Mouse (Mus musculus): ENCODE results near the gene Ntrk1. TPM values are rescaled to one million over a fixed set of nuclear protein-coding genes. Genes with fewer than 3 reads are reported as not detected.
"Not testable (repeated sequence)": the region's sequence is repeated elsewhere in the genome, so short reads cannot be mapped to it uniquely, and the experiment has no call there.

Gene Ntrk1
- 10.7 and 11.0 TPM in 2 replicates for polyA plus RNA-seq (2016; fragmentation: Nextera tagmentation; extraction: Ambion mirVana)

GRCm38 (mm10) chr3:87794922-87795325 is at the start of gene Ntrk1:
Ntrk1 (minus strand) TSS chr3:87795162.
- under 1% methylated on average over 47 of the region's 47 CpGs for WGBS
- Histone ChIP-seq H3K4me1 (peaks cover 60% of the 10 kb centered on the region), H3K27ac (replicated peaks) (peak within 1 kb of the TSS; percentile 70; the same call in 1 of the 2 replicates), H3K36me3 (replicated peaks) (no peaks in the 10 kb centered on the region), H3K4me3 (peak within 1 kb of the TSS; percentile 54), H3K27me3 (replicated peaks; ENCODE audit: low read depth, poor library complexity, severe bottlenecking) (peaks cover 100% of the 10 kb centered on the region), H3K9me3 (no peaks in the 10 kb centered on the region)
- peak; percentile 57 for DNase-seq (ENCODE audit: low spot score)

GRCm38 (mm10) chr3:87840858-87841257 is 45.9 kb upstream of the Ntrk1 start:
- Histone ChIP-seq H3K9me3 (no peaks in the 10 kb centered on the region), H3K4me3 (no peak overlapping the region), H3K27ac (replicated peaks) (no peak overlapping the region), H3K4me1 (no peaks in the 10 kb centered on the region), H3K36me3 (replicated peaks) (no peaks in the 10 kb centered on the region), H3K27me3 (replicated peaks; ENCODE audit: low read depth, poor library complexity, severe bottlenecking) (peaks cover 13% of the 10 kb centered on the region; the same call in 1 of the 2 replicates)
- DNase-seq (ENCODE audit: low spot score): no peak

DNA sequence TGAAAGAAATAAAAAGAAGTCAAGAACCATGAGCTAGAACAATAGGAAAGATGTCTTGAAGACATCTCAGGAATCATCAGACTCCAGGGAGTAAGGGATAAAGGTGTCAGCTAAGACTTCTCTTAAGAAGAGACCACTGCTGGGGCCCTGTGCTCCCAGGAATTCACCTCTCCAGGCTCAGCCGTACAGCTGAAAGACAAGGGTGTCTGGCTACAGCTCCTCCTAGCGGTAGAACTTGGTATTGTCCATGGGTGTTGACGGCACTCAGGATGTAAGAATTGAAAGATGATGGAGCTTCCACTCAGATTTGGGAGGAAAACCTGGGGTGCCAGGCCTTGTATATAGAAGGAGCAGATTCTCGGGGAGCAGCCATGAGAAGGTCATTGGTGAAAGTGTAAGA is 43.7 kb upstream of the Ntrk1 start:
- Histone ChIP-seq H3K36me3 (replicated peaks) (no peaks in the 10 kb centered on the region), H3K9me3 (no peaks in the 10 kb centered on the region), H3K4me1 (no peaks in the 10 kb centered on the region), H3K4me3 (no peak overlapping the region), H3K27me3 (replicated peaks; ENCODE audit: low read depth, poor library complexity, severe bottlenecking) (peaks cover 13% of the 10 kb centered on the region; the same call in 1 of the 2 replicates), H3K27ac (replicated peaks) (no peak overlapping the region)
- WGBS: 3% methylated on average over 4 of the region's 4 CpGs
- DNase-seq (ENCODE audit: low spot score): peak; percentile 80

GRCm38 (mm10) chr3:87833482-87833881 is 38.5 kb upstream of the Ntrk1 start:
- no peak overlapping the region for H3K27ac ChIP-seq (replicated peaks)
- no peak overlapping the region for H3K4me3 ChIP-seq
- DNase-seq (ENCODE audit: low spot score): no peak
- H3K4me1 ChIP-seq: no peaks in the 10 kb centered on the region
- 69% methylated on average over 5 of the region's 5 CpGs for WGBS
- no peaks in the 10 kb centered on the region for H3K36me3 ChIP-seq (replicated peaks)
- H3K27me3 ChIP-seq (replicated peaks; ENCODE audit: low read depth, poor library complexity, severe bottlenecking): no peaks in the 10 kb centered on the region
- no peaks in the 10 kb centered on the region for H3K9me3 ChIP-seq

DNA sequence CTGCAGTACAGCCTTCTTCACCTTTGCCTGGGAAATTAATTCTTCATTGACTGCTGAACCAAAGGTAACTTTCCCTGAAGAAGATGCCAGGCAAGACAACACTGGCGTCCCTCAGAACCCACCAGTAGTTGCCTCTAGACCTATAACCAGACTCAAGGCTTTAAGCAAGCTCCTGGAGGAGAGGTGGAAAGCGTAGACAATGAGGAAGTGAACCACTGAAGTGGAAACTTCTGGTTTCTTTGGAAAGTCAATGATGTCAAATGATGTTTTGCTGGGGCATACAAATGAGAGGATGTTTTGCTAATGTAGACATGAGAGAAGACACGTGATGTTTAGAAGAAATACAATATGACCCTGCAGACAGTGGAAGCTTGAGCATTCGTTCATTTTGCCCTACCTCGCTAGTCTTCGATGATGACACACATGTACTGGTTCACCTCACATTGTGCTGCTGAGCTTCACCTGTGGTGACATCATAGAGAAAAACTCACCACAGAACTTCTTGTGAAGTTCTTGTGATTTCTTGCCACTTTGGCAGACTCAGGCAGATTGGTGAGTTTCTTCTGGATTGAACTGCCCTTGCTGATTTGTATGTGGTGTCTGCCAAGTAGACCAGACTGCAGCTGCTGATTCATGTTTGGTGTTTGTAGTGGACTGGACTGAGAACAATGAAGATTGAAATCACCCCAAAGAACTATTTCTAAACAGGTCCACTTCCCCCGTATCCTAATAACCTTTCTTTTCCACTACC is 37.3 kb upstream of the Ntrk1 start:
- no peak for DNase-seq (ENCODE audit: low spot score)
- no peaks in the 10 kb centered on the region for H3K36me3 ChIP-seq (replicated peaks)
- H3K27me3 ChIP-seq (replicated peaks; ENCODE audit: low read depth, poor library complexity, severe bottlenecking): no peaks in the 10 kb centered on the region
- no peaks in the 10 kb centered on the region for H3K9me3 ChIP-seq
- WGBS: 88% methylated on average over 7 of the region's 7 CpGs
- H3K4me1 ChIP-seq: no peaks in the 10 kb centered on the region
- H3K27ac ChIP-seq (replicated peaks): no peak overlapping the region
- no peak overlapping the region for H3K4me3 ChIP-seq

GRCm38 (mm10) chr3:87829025-87829424 is 34.1 kb upstream of the Ntrk1 start:
- no peaks in the 10 kb centered on the region for H3K4me1 ChIP-seq
- H3K27me3 ChIP-seq (replicated peaks; ENCODE audit: low read depth, poor library complexity, severe bottlenecking): no peaks in the 10 kb centered on the region
- DNase-seq (ENCODE audit: low spot score): no peak
- H3K27ac ChIP-seq (replicated peaks): no peak overlapping the region
- no peaks in the 10 kb centered on the region for H3K36me3 ChIP-seq (replicated peaks)
- no peaks in the 10 kb centered on the region for H3K9me3 ChIP-seq
- 51% methylated on average over 10 of the region's 10 CpGs for WGBS
- H3K4me3 ChIP-seq: no peak overlapping the region

DNA sequence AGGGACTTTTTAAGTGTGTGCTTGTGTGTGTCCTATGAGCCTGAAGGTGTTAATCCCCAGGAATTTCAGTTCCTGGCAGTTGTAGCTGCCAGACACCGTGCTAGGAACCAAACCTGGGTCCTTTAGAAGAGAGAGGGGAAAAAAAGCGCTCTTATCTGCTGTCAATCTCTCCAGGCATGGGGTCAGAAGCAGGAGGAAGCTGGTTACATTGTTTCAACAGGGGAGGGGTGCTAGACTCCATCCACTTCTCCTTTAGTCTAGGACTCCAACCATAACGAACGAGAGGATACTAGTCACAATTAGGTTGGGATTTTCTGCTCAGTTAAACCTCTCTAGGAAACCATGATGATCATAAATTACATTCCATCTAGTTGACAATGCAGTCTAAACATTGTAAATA is 33.5 kb upstream of the Ntrk1 start:
- H3K9me3 ChIP-seq: no peaks in the 10 kb centered on the region
- H3K27ac ChIP-seq (replicated peaks): no peak overlapping the region
- no peak for DNase-seq (ENCODE audit: low spot score)
- WGBS: 64% methylated on average over 4 of the region's 4 CpGs
- no peaks in the 10 kb centered on the region for H3K4me1 ChIP-seq
- H3K4me3 ChIP-seq: no peak overlapping the region
- no peaks in the 10 kb centered on the region for H3K36me3 ChIP-seq (replicated peaks)
- H3K27me3 ChIP-seq (replicated peaks; ENCODE audit: low read depth, poor library complexity, severe bottlenecking): no peaks in the 10 kb centered on the region

DNA sequence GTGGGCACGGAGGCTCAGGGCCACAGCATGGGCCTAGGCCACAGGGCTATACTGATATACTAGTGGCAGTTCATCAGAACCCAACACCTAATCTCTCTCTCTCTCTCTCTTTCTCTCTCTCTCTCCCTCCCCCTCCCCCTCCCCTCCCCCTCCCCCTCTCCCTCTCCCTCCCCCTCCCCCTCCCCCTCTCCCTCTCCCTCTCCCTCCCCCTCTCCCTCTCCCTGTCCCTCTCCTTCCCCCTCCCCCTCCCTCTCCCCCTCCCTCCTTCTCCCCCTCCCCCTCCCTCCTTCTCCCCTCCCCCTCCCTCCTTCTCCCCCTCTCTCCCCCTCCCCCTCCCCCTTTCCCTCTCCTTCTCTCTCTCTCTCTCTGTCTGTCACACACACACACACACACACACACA is 29.2 kb upstream of the Ntrk1 start, which contains the start of gene Pear1:
Gene Pear1 (minus strand): TSS at position 101 of the 400 bp plus-strand sequence.
- H3K27ac ChIP-seq (replicated peaks); H3K4me3 ChIP-seq; H3K36me3 ChIP-seq (replicated peaks); H3K9me3 ChIP-seq; DNase-seq (ENCODE audit: low spot score); H3K4me1 ChIP-seq: not testable (repeated sequence)
- WGBS: 88% methylated on average over 1 of the region's 1 CpGs
- peaks cover 14% of the 10 kb centered on the region; the same call in 1 of the 2 replicates for H3K27me3 ChIP-seq (replicated peaks; ENCODE audit: low read depth, poor library complexity, severe bottlenecking)

DNA sequence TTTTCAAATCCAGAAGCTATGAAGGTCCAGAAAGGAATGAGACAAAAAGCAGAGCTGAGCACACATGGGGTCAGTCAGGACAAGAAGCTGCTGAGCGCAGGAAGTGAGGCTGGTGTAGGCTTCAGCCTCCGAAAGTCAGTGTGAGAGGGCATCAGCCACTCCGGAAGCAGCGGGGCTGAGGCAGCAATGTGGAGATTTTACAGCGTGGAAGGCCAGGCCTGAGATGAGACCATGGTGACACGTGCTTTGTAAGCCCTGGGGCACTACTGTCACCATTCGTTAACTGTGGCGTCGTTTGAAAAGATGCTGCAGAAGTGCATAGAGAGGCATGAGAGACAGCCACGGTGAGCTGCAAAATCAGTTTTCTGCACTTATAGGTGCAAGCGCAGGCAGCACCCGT is 23.3 kb upstream of the Ntrk1 start:
- WGBS: 64% methylated on average over 12 of the region's 12 CpGs
- no peak for DNase-seq (ENCODE audit: low spot score)
- H3K27me3 ChIP-seq (replicated peaks; ENCODE audit: low read depth, poor library complexity, severe bottlenecking): peaks cover 74% of the 10 kb centered on the region

GRCm38 (mm10) chr3:87816646-87817093 is 21.7 kb upstream of the Ntrk1 start:
- no peak overlapping the region for H3K4me3 ChIP-seq
- peak overlapping the region; percentile 51; the same call in 1 of the 2 replicates for H3K27ac ChIP-seq (replicated peaks)
- H3K27me3 ChIP-seq (replicated peaks; ENCODE audit: low read depth, poor library complexity, severe bottlenecking): peaks cover 90% of the 10 kb centered on the region
- DNase-seq (ENCODE audit: low spot score): peak; percentile 78
- peaks cover 25% of the 10 kb centered on the region for H3K4me1 ChIP-seq
- no peaks in the 10 kb centered on the region for H3K36me3 ChIP-seq (replicated peaks)
- H3K9me3 ChIP-seq: no peaks in the 10 kb centered on the region
- WGBS: 7% methylated on average over 12 of the region's 12 CpGs

More for the DNA sequence above, 23.3 kb upstream of the Ntrk1 start:
- Histone ChIP-seq H3K27ac (replicated peaks) (no peak overlapping the region), H3K4me3 (no peak overlapping the region), H3K9me3 (no peaks in the 10 kb centered on the region), H3K36me3 (replicated peaks) (no peaks in the 10 kb centered on the region), H3K4me1 (peaks cover 15% of the 10 kb centered on the region)

GRCm38 (mm10) chr3:87816166-87816565 is 21.2 kb upstream of the Ntrk1 start:
- DNase-seq (ENCODE audit: low spot score): no peak
- H3K27ac ChIP-seq (replicated peaks): peak overlapping the region; percentile 51; the same call in 1 of the 2 replicates

DNA sequence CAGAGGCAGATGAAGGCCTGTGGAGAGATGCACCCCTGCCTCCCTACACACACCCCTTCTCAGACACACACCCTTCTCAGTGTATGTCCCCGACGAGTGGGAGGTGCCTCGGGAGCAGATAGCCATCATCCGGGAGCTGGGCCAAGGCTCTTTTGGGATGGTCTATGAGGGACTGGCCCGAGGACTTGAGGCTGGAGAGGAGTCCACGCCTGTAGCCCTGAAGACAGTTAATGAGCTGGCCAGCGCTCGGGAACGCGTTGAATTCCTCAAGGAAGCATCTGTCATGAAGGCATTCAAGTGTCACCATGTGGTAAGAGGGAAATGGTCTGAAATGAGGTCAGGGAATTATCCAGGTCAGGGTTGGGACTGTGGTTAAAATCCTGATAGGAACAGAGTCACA is 17.9 kb upstream of the Ntrk1 start:
- Histone ChIP-seq H3K27me3 (replicated peaks; ENCODE audit: low read depth, poor library complexity, severe bottlenecking) (peaks cover 100% of the 10 kb centered on the region), H3K4me3 (no peak overlapping the region), H3K4me1 (peaks cover 32% of the 10 kb centered on the region), H3K36me3 (replicated peaks) (no peaks in the 10 kb centered on the region), H3K9me3 (no peaks in the 10 kb centered on the region), H3K27ac (replicated peaks) (no peak overlapping the region)
- WGBS: 64% methylated on average over 10 of the region's 10 CpGs
- DNase-seq (ENCODE audit: low spot score): no peak

More at GRCm38 (mm10) chr3:87816166-87816565, 21.2 kb upstream of the Ntrk1 start:
- no peaks in the 10 kb centered on the region for H3K9me3 ChIP-seq
- H3K36me3 ChIP-seq (replicated peaks): no peaks in the 10 kb centered on the region
- no peak overlapping the region for H3K4me3 ChIP-seq
- H3K4me1 ChIP-seq: peaks cover 25% of the 10 kb centered on the region
- 63% methylated on average over 6 of the region's 6 CpGs for WGBS
- H3K27me3 ChIP-seq (replicated peaks; ENCODE audit: low read depth, poor library complexity, severe bottlenecking): peaks cover 94% of the 10 kb centered on the region

DNA sequence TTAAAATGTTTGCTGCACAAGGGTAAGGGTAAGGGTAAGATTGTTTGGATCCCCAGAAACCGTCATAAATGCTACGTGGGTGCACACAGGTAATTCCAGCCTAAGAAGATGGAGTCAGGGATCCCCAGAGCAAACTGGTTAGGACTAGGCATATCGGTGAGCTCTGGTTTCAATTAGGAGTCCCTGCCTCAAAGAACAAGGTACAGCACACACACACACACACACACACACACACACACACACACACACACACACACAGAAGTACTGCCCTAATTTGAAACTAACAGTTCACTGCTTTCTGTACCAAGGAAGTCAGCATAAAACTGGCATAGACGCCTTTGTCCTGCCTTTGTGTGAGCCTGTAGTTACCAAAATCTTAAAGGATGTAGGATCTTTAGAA is 17.5 kb upstream of the Ntrk1 start:
- peaks cover 32% of the 10 kb centered on the region for H3K4me1 ChIP-seq
- 60% methylated on average over 4 of the region's 4 CpGs for WGBS
- H3K27me3 ChIP-seq (replicated peaks; ENCODE audit: low read depth, poor library complexity, severe bottlenecking): peaks cover 100% of the 10 kb centered on the region
- H3K27ac ChIP-seq (replicated peaks): no peak overlapping the region
- H3K36me3 ChIP-seq (replicated peaks): no peaks in the 10 kb centered on the region
- H3K4me3 ChIP-seq: no peak overlapping the region
- H3K9me3 ChIP-seq: no peaks in the 10 kb centered on the region
- DNase-seq (ENCODE audit: low spot score): peak; percentile 65
